Mouse (Mus musculus) CD4-positive helper T cell, adult 2 months (primary cell): ENCODE data around the gene Zfp442.
"Not testable (repeated sequence)": the region's sequence is repeated elsewhere in the genome, so short reads cannot be mapped to it uniquely, and the experiment has no call there.

Source experiments
- DNase-seq: peaks from one replicate; pipeline ENCODE4 v3.0.0-alpha.2; 2012; ENCODE audit warnings: low read depth, missing footprints, low spot score

The Zfp442 gene

GRCm38 (mm10) chr2:150451180-150451919 lies at the start of gene Zfp442:
Zfp442 (minus strand) TSS chr2:150451486.
- DNase-seq, result peak; percentile 24

GRCm38 (mm10) chr2:150500124-150500973 lies 49.1 kb upstream of the Zfp442 start:
- not testable (repeated sequence) for DNase-seq

- DNase-seq, result no peak
Observed at GRCm38 (mm10) chr2:150493031-150493430, 41.7 kb upstream of the Zfp442 start.

- DNase-seq, result not testable (repeated sequence)
Observed at GRCm38 (mm10) chr2:150484939-150485778, 33.9 kb upstream of the Zfp442 start, which contains the start of gene Zfp345. Zfp345 (minus strand) TSS chr2:150485091.

GRCm38 (mm10) chr2:150439084-150439483 lies 12.2 kb downstream of the Zfp442 start:
- DNase-seq, result not testable (repeated sequence)

GRCm38 (mm10) chr2:150412146-150412545 lies 39.1 kb downstream of the Zfp442 start:
- DNase-seq, result not testable (repeated sequence)

- DNase-seq, result no peak
Observed at GRCm38 (mm10) chr2:150390198-150390597, 61.1 kb downstream of the Zfp442 start.

GRCm38 (mm10) chr2:150385553-150386106 lies 65.7 kb downstream of the Zfp442 start:
- DNase-seq, result not testable (repeated sequence)

GRCm38 (mm10) chr2:150362878-150363229 lies 88.4 kb downstream of the Zfp442 start:
- DNase-seq, result no peak

- DNase-seq, result peak; percentile 81
Observed at GRCm38 (mm10) chr2:150362113-150362877, 89.0 kb downstream of the Zfp442 start, which contains the start of gene 3300002I08Rik. 3300002I08Rik (minus strand) TSS chr2:150362765.
